Mouse (Mus musculus) hindbrain, embryonic 16.5 days (tissue): ENCODE results near the gene Rabac1. TPM values are rescaled to one million over a fixed set of nuclear protein-coding genes. Genes with fewer than 3 reads are reported as not detected.

Source experiments
- ATAC-seq: fragments of 200-750 bp; cut with Nextera tagmentation; 2 replicates; pipeline ENCODE4 v1.8.0; 2017; ENCODE audit warnings: moderate TSS enrichment, moderate library complexity
- H3K27ac ChIP-seq: fragments of 300-500 bp; sonication (generic); 2 replicates; pipeline ENCODE4 v1.5.1; 2014; ENCODE audit warnings: low read depth, mild to moderate bottlenecking, control low read depth, low read length, moderate library complexity
- H3K27me3 ChIP-seq: fragments of 300-500 bp; sonication (generic); replicated peaks from 2 replicates; pipeline ENCODE4 v1.6.1; 2014; ENCODE audit warnings: low read length; ENCODE audit not compliant: control insufficient read depth, insufficient read depth
- H3K36me3 ChIP-seq: fragments of 300-500 bp; sonication (generic); 2 replicates; pipeline ENCODE4 v1.6.1; 2014; ENCODE audit warnings: mild to moderate bottlenecking, low read length, moderate library complexity, mixed read lengths; ENCODE audit not compliant: control insufficient read depth, insufficient read depth
- H3K4me1 ChIP-seq: fragments of 300-500 bp; sonication (generic); 2 replicates; pipeline ENCODE4 v1.6.1; 2014; ENCODE audit warnings: low read depth, low read length; ENCODE audit not compliant: control insufficient read depth, insufficient read depth
- H3K4me2 ChIP-seq: fragments of 300-500 bp; sonication (generic); 2 replicates; pipeline ENCODE4 v1.6.1; 2014; ENCODE audit warnings: mild to moderate bottlenecking, low read length, control low read depth, moderate library complexity
- H3K4me3 ChIP-seq: fragments of 300-500 bp; sonication (generic); 2 replicates; pipeline ENCODE4 v1.5.1; 2014; ENCODE audit warnings: mild to moderate bottlenecking, low read length, control low read depth, moderate library complexity
- H3K9ac ChIP-seq: fragments of 300-500 bp; sonication (generic); 2 replicates; pipeline ENCODE4 v1.6.1; 2014; ENCODE audit warnings: low read depth, mild to moderate bottlenecking, control low read depth, low read length, moderate library complexity
- H3K9me3 ChIP-seq: fragments of 300-500 bp; sonication (generic); 2 replicates; pipeline ENCODE4 v1.6.1; 2014; ENCODE audit warnings: mild to moderate bottlenecking, low read length, moderate library complexity; ENCODE audit not compliant: control insufficient read depth
- WGBS: fragments of 180-500 bp; shearing (Covaris S2); extraction: QIAGEN DNeasy Blood & Tissue Kit; methylation state at CpG from one replicate; pipeline ENCODE4 v1.1.7; 2014; 5-methylcytosine and 5-hydroxymethylcytosine counted together
- polyA plus RNA-seq: library from polyadenylated mRNA; unstranded; fragments of >200 nt; fragmentation: Nextera tagmentation; extraction: Ambion mirVana; gene quantifications from 2 replicates; pipeline ENCODE4 v1.2.1, GENCODE M21; 2015

The Rabac1 gene
- polyA plus RNA-seq, 1 experiment from 2014 or later, result 404 TPM

DNA sequence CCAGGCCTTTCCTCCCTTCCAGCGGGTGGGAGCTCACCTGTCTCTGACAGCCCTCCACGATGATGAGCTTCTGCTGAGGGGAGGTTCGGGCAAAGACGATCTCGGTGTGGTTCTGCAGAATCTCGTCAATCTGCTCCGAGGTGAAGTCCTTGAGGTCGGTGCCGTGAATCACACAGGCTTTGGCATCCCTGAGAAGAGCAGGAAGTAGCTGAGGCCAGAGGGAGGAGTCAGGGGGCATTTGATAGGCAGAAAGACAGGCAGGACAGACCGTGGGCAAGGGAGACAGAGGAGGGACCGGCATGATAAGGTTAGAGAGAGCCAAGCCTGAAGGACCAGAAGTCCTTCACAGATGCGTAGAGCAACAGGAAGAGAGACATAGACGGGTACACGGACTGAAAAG is 15.4 kb upstream of the Rabac1 start:
- H3K9ac ChIP-seq, result no peak overlapping the region
- ATAC-seq, result no peak
- no peak overlapping the region for H3K27ac ChIP-seq
- WGBS, result 89% methylated on average over 14 of the region's 14 CpGs
- H3K36me3 ChIP-seq, result peaks cover 55% of the 10 kb centered on the region
- no peaks in the 10 kb centered on the region for H3K9me3 ChIP-seq
- no peak overlapping the region for H3K4me2 ChIP-seq
- H3K27me3 ChIP-seq, result no peaks in the 10 kb centered on the region
- no peaks in the 10 kb centered on the region for H3K4me1 ChIP-seq
- H3K4me3 ChIP-seq, result no peak overlapping the region

DNA sequence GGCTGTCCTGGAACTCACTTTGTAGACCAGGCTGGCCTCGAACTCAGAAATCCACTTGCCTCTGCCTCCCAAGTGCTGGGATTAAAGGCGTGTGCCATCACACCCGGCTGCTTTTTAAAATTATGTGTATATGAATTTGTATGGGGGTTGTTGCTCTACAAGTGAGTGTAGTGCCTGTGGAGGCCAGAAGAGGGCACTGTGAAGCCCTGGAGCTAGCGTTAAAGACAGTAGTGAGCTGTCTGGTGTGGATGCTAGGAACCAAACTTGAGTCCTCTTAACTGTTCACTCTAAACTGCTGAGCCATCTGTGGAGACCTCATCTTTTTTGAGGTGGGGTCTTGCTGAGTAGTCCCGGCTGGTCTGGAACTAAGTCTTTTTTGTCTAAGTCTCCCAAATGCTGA is 13.2 kb upstream of the Rabac1 start:
- Histone ChIP-seq H3K9me3 (no peaks in the 10 kb centered on the region), H3K36me3 (peaks cover 56% of the 10 kb centered on the region), H3K4me2 (no peak overlapping the region), H3K9ac (no peak overlapping the region), H3K27ac (no peak overlapping the region), H3K27me3 (no peaks in the 10 kb centered on the region), H3K4me3 (no peak overlapping the region), H3K4me1 (no peaks in the 10 kb centered on the region)
- ATAC-seq, result no peak
- WGBS, result 76% methylated on average over 5 of the region's 5 CpGs

DNA sequence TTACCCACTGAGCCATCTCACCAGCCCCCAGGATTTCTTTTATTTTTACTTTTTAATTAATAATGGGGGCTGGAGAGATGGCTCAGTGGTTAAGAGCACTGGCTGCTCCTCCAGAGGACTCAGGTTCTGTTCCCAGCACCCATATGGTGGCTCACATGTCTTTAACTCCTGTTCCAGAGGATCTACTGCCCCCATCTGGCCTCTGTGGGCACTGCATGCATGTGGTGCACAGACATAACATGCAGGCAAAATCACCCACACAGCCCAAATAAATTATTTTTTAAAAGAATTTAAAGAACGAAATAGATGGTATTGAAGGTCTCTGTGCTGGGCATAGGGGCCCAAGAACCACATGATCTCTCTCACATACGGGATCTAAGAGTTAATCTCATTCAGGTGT is 11.8 kb upstream of the Rabac1 start:
- Histone ChIP-seq H3K9ac (no peak overlapping the region), H3K4me2 (no peak overlapping the region), H3K27me3 (no peaks in the 10 kb centered on the region), H3K27ac (no peak overlapping the region), H3K36me3 (peaks cover 66% of the 10 kb centered on the region), H3K4me3 (no peak overlapping the region), H3K4me1 (no peaks in the 10 kb centered on the region), H3K9me3 (no peaks in the 10 kb centered on the region)
- no peak for ATAC-seq
- WGBS, result 92% methylated on average over 2 of the region's 2 CpGs

DNA sequence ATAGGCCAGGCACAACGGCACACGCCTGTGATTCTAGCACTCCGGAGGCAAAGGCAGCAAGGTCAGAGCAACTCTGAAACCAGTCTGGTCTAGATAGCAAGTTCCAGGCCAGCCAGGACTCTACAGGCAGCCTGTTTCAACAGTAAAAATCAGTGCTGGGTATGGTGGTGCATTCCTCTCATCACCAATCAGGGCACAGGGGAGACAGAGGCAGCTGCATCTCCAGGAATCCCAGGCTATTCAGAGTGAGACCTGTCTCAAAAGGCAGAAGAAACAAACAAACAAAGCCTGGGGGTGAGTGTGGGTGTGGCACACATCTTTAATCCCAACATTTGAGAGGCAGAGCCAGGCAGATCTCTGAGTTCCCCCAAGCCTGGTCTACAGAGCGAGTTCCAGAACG is 10.8 kb upstream of the Rabac1 start:
- no peak overlapping the region for H3K4me3 ChIP-seq
- H3K27ac ChIP-seq, result no peak overlapping the region
- no peak for ATAC-seq
- WGBS, result 87% methylated on average over 5 of the region's 5 CpGs
- no peak overlapping the region for H3K4me2 ChIP-seq
- no peaks in the 10 kb centered on the region for H3K9me3 ChIP-seq
- no peak overlapping the region for H3K9ac ChIP-seq
- no peaks in the 10 kb centered on the region for H3K27me3 ChIP-seq
- H3K4me1 ChIP-seq, result no peaks in the 10 kb centered on the region
- peaks cover 65% of the 10 kb centered on the region for H3K36me3 ChIP-seq

DNA sequence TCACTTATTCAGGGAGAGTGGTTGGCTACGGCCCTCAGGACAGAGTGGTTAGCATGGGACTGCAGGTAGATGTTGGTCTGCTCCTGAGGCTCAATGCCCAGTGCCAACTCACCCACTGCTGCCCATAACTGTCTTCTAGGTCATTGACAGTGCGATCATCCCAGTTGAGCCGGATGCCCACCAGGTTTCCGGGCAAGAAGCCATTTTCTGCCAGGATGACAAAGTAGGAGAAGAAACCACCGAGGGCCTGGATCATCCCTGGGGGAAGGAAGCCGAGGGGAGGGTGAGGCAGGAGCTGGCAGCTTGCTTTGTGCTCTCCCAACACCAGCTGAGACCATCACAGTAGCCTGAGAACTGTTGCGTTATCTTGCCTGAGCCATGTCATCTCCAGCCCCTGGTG is 7.9 kb upstream of the Rabac1 start:
- no peak overlapping the region for H3K4me3 ChIP-seq
- H3K9me3 ChIP-seq, result no peaks in the 10 kb centered on the region
- WGBS, result 77% methylated on average over 7 of the region's 7 CpGs
- ATAC-seq, result no peak
- H3K36me3 ChIP-seq, result peaks cover 51% of the 10 kb centered on the region
- H3K4me1 ChIP-seq, result no peaks in the 10 kb centered on the region
- H3K27me3 ChIP-seq, result no peaks in the 10 kb centered on the region
- H3K27ac ChIP-seq, result no peak overlapping the region
- no peak overlapping the region for H3K9ac ChIP-seq
- no peak overlapping the region for H3K4me2 ChIP-seq

DNA sequence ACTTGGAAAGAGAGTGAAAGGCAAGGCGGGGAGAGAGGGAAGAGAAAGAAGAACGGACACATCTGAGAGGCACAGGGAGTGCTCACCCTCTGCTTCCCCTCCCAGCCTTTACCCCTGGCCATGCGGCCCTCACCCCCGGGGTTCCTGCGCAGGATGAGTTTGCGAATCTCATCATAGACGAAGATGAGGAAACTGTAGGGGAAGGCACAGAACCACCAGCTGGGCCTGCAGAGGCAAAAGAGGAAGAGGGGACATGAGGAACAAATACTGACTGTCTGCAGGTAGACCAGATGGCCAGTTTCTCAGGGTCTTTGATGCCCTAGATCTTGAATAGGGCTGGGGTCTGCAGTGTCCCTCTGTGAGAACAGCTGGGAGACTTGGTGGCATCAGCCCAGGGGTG is 6.2 kb upstream of the Rabac1 start:
- peaks cover 39% of the 10 kb centered on the region for H3K36me3 ChIP-seq
- H3K9me3 ChIP-seq, result no peaks in the 10 kb centered on the region
- no peak overlapping the region for H3K4me2 ChIP-seq
- H3K9ac ChIP-seq, result no peak overlapping the region
- peak overlapping the region; percentile 23; the same call in 1 of the 2 replicates for H3K27ac ChIP-seq
- no peak for ATAC-seq
- no peaks in the 10 kb centered on the region for H3K4me1 ChIP-seq
- no peak overlapping the region for H3K4me3 ChIP-seq
- no peaks in the 10 kb centered on the region for H3K27me3 ChIP-seq
- WGBS, result 89% methylated on average over 7 of the region's 7 CpGs

DNA sequence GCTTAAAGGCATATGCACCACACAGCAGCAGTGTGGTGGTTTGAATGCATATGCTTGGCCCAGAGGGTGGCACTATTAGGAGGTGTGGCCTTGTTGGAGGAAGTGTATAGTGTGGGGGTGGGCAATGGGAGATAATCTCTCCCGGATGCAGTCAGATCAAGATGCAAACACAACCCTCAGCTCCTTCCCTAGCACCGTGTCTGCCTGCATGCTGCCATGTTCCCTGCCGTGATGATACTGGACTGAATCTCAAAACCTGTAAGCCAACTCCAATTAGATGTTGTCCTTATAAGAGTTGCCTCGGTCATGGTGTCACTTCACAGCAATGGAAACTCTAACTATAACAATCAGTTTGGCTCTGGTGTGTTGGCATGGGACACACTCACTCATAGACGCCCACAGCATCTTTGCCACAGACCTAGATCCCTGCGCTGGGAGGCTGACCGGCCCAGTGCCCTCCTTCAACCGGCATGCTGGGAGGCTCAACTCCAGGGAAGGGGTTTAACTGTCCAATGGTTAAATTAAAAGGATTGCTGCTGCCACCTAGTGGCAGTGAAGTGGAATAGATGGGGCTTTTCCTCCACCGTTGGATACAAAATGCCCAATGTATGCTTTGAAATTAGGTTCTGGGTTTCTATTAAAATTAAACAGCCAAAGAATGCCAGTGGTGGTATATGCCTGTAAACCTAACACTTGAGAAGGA is 2.5 kb upstream of the Rabac1 start:
- ATAC-seq, result no peak
- no peaks in the 10 kb centered on the region for H3K27me3 ChIP-seq
- H3K9ac ChIP-seq, result no peak overlapping the region
- no peaks in the 10 kb centered on the region for H3K9me3 ChIP-seq
- H3K4me1 ChIP-seq, result peaks cover 11% of the 10 kb centered on the region
- peaks cover 17% of the 10 kb centered on the region for H3K36me3 ChIP-seq
- no peak overlapping the region for H3K4me2 ChIP-seq
- H3K4me3 ChIP-seq, result no peak overlapping the region
- no peak overlapping the region for H3K27ac ChIP-seq
- WGBS, result 32% methylated on average over 9 of the region's 9 CpGs

DNA sequence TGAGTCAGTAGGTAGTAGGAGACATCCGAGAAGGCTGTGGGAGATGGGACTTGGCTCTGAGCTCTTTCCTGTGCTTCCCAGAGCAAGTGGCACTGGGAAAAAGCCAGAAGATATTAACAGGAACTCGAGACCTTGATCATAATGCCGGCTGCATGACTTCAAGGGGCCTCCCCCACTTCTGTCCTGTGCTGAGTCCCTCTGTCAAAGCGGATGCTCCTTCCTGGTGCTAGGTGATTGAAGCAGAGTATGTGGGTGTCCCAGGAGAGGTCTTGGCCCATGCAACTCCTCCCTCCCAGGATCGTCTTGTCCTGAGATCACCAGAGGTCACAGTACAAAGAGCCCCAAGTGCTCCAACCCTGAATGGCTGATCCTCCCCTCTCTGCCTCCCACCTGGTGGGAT is 1.3 kb upstream of the Rabac1 start:
- ATAC-seq, result no peak
- WGBS, result 80% methylated on average over 5 of the region's 5 CpGs

DNA sequence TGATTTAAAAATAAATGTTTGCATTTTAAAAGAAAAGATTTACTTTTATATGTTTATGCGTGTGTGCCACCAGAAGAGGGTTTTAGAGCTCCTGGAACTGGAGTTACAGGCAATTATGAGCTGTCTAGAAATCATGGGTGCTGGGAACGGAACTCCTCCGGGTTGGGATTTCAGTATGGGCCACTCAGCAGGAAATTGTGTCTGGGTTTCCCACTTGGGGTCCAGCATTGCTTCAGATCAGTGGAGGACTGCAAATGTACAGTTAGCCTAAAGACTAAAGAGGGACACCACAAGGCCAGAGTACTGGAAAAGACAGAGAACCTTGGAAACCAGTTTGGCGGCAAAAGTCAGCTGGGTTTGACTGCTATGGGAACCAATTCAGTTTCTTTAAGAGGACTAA is 654 bp upstream of the Rabac1 start:
- WGBS, result 79% methylated on average over 4 of the region's 4 CpGs
- Histone ChIP-seq H3K27ac (no peak overlapping the region), H3K36me3 (peaks cover 1% of the 10 kb centered on the region), H3K4me3 (no peak overlapping the region), H3K9me3 (no peaks in the 10 kb centered on the region), H3K9ac (no peak overlapping the region), H3K4me1 (peaks cover 11% of the 10 kb centered on the region), H3K4me2 (no peak overlapping the region), H3K27me3 (no peaks in the 10 kb centered on the region)
- ATAC-seq, result no peak

More for the DNA sequence above, 1.3 kb upstream of the Rabac1 start:
- H3K36me3 ChIP-seq, result peaks cover 6% of the 10 kb centered on the region
- H3K9me3 ChIP-seq, result no peaks in the 10 kb centered on the region
- H3K9ac ChIP-seq, result no peak overlapping the region
- H3K4me3 ChIP-seq, result no peak overlapping the region
- no peak overlapping the region for H3K4me2 ChIP-seq
- H3K27me3 ChIP-seq, result no peaks in the 10 kb centered on the region
- H3K27ac ChIP-seq, result no peak overlapping the region
- H3K4me1 ChIP-seq, result peaks cover 11% of the 10 kb centered on the region
